Mouse (Mus musculus): ENCODE measurements at regions not wholly inside any gene's neighbourhood (a gene's known extent, or its start where the extent isn't known, plus 50 kb on each side); places are given as distances from the start of the nearest gene placed in this dataset.

- Histone ChIP-seq H3K9ac (ENCODE audit: insufficient read depth, low read depth, low read length, poor library complexity, severe bottlenecking) (no peak overlapping the region), H3K4me3 (ENCODE audit: insufficient read depth in 1 of 2, low read depth in 1 of 2, low read length in 2 of 2, poor library complexity in 1 of 2, severe bottlenecking in 1 of 2) (no peak overlapping the region), H3K36me3 (ENCODE audit: control insufficient read depth, insufficient read depth, low read length, poor library complexity, severe bottlenecking) (no peaks in the 10 kb centered on the region), H3K9me3 (ENCODE audit: control insufficient read depth, insufficient read depth, low read depth, low read length) (no peaks in the 10 kb centered on the region), H3K27ac (ENCODE audit: insufficient read depth, low read depth, low read length, poor library complexity, severe bottlenecking) (no peak overlapping the region), H3K4me1 (ENCODE audit: control insufficient read depth in 2 of 2, insufficient read depth in 2 of 2, low read length in 2 of 2, poor library complexity in 1 of 2) (no peaks in the 10 kb centered on the region)
- in situ Hi-C loops (cut with MboI; ENCODE audit: low sequenced_read_pairs in 2 of 2, unreplicated experiment in 2 of 2): no loop called here
- no peak for TF ChIP-seq CHD2 (IDR thresholded peaks at IDR 0.05; ENCODE audit: low read depth, low read length)
- TF ChIP-seq MAFK (IDR thresholded peaks at IDR 0.05; ENCODE audit: insufficient read depth, low read depth, low read length): no peak
- TF ChIP-seq ZC3H11A (IDR thresholded peaks at IDR 0.05; ENCODE audit: borderline replicate concordance, low read depth, low read length): no peak
- TF ChIP-seq ZNF384 (IDR thresholded peaks at IDR 0.05; ENCODE audit: low read depth, low read length): no peak
- no peak for DNase-seq (ENCODE audit: low read depth, low spot score)
These were observed 445.9 kb upstream of the Sel1l start for GRCm38 (mm10) chr12:92294887-92295286.

DNA sequence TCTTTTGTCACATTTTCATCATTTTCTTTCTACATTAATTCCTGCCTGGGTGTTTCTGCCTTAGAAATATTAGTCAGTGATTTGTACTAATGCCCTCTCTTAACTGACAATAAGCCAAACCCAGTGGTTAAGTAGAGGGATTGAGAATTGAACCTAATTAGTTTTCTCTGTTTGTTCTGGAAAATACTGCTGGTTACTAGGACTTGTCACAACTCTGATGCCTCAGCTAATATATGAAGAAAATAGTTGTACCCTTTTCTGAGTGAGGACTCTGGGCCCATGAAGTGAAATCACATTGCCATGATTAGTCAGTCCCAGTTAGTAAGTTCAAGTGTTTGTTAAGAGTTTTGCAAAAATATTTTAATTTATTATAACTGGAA, 444.4 kb upstream of the Sel1l start:
- Histone ChIP-seq H3K4me1 (ENCODE audit: control insufficient read depth in 2 of 2, insufficient read depth in 2 of 2, low read length in 2 of 2, poor library complexity in 1 of 2) (no peaks in the 10 kb centered on the region), H3K27ac (ENCODE audit: insufficient read depth, low read depth, low read length, poor library complexity, severe bottlenecking) (no peak overlapping the region), H3K36me3 (ENCODE audit: control insufficient read depth, insufficient read depth, low read length, poor library complexity, severe bottlenecking) (no peaks in the 10 kb centered on the region), H3K9me3 (ENCODE audit: control insufficient read depth, insufficient read depth, low read depth, low read length) (no peaks in the 10 kb centered on the region), H3K9ac (ENCODE audit: insufficient read depth, low read depth, low read length, poor library complexity, severe bottlenecking) (no peak overlapping the region), H3K4me3 (ENCODE audit: insufficient read depth in 1 of 2, low read depth in 1 of 2, low read length in 2 of 2, poor library complexity in 1 of 2, severe bottlenecking in 1 of 2) (no peak overlapping the region)
- in situ Hi-C loops (cut with MboI; ENCODE audit: low sequenced_read_pairs in 2 of 2, unreplicated experiment in 2 of 2): no loop called here
- TF ChIP-seq CHD2 (IDR thresholded peaks at IDR 0.05; ENCODE audit: low read depth, low read length) (no peak), ZNF384 (IDR thresholded peaks at IDR 0.05; ENCODE audit: low read depth, low read length) (no peak), HCFC1 (IDR thresholded peaks at IDR 0.05; ENCODE audit: borderline replicate concordance, insufficient read depth, low read length) (no peak), ZC3H11A (IDR thresholded peaks at IDR 0.05; ENCODE audit: borderline replicate concordance, low read depth, low read length) (no peak)
- no peak for DNase-seq (ENCODE audit: low read depth, low spot score)

GRCm38 (mm10) chr12:92292460-92293340, 443.7 kb upstream of the Sel1l start:
- in situ Hi-C loops (cut with MboI; ENCODE audit: low sequenced_read_pairs in 2 of 2, unreplicated experiment in 2 of 2): no loop called here
- Histone ChIP-seq H3K9me3 (ENCODE audit: control insufficient read depth, insufficient read depth, low read depth, low read length) (no peaks in the 10 kb centered on the region), H3K4me1 (ENCODE audit: control insufficient read depth in 2 of 2, insufficient read depth in 2 of 2, low read length in 2 of 2, poor library complexity in 1 of 2) (no peaks in the 10 kb centered on the region), H3K36me3 (ENCODE audit: control insufficient read depth, insufficient read depth, low read length, poor library complexity, severe bottlenecking) (no peaks in the 10 kb centered on the region), H3K4me3 (ENCODE audit: insufficient read depth in 1 of 2, low read depth in 1 of 2, low read length in 2 of 2, poor library complexity in 1 of 2, severe bottlenecking in 1 of 2) (no peak overlapping the region), H3K27ac (ENCODE audit: insufficient read depth, low read depth, low read length, poor library complexity, severe bottlenecking) (no peak overlapping the region), H3K9ac (ENCODE audit: insufficient read depth, low read depth, low read length, poor library complexity, severe bottlenecking) (no peak overlapping the region)
- no peak for DNase-seq (ENCODE audit: low read depth, low spot score)
- no peak for TF ChIP-seq HCFC1 (IDR thresholded peaks at IDR 0.05; ENCODE audit: borderline replicate concordance, insufficient read depth, low read length)
- no peak for TF ChIP-seq ZNF384 (IDR thresholded peaks at IDR 0.05; ENCODE audit: low read depth, low read length)
- no peak for TF ChIP-seq CHD2 (IDR thresholded peaks at IDR 0.05; ENCODE audit: low read depth, low read length)
- no peak for TF ChIP-seq ZC3H11A (IDR thresholded peaks at IDR 0.05; ENCODE audit: borderline replicate concordance, low read depth, low read length)
- no peak for TF ChIP-seq MAFK (IDR thresholded peaks at IDR 0.05; ENCODE audit: insufficient read depth, low read depth, low read length)

GRCm38 (mm10) chr12:92291490-92291889, 442.5 kb upstream of the Sel1l start:
- H3K27ac ChIP-seq (ENCODE audit: insufficient read depth, low read depth, low read length, poor library complexity, severe bottlenecking): no peak overlapping the region
- no peaks in the 10 kb centered on the region for H3K36me3 ChIP-seq (ENCODE audit: control insufficient read depth, insufficient read depth, low read length, poor library complexity, severe bottlenecking)
- no peak for DNase-seq (ENCODE audit: low read depth, low spot score)
- no peak overlapping the region for H3K9ac ChIP-seq (ENCODE audit: insufficient read depth, low read depth, low read length, poor library complexity, severe bottlenecking)
- no peaks in the 10 kb centered on the region for H3K4me1 ChIP-seq (ENCODE audit: control insufficient read depth in 2 of 2, insufficient read depth in 2 of 2, low read length in 2 of 2, poor library complexity in 1 of 2)
- in situ Hi-C loops (cut with MboI; ENCODE audit: low sequenced_read_pairs in 2 of 2, unreplicated experiment in 2 of 2): no loop called here
- no peak overlapping the region for H3K4me3 ChIP-seq (ENCODE audit: insufficient read depth in 1 of 2, low read depth in 1 of 2, low read length in 2 of 2, poor library complexity in 1 of 2, severe bottlenecking in 1 of 2)
- H3K9me3 ChIP-seq (ENCODE audit: control insufficient read depth, insufficient read depth, low read depth, low read length): no peaks in the 10 kb centered on the region
- TF ChIP-seq CHD2 (IDR thresholded peaks at IDR 0.05; ENCODE audit: low read depth, low read length) (no peak), ZC3H11A (IDR thresholded peaks at IDR 0.05; ENCODE audit: borderline replicate concordance, low read depth, low read length) (no peak), ZNF384 (IDR thresholded peaks at IDR 0.05; ENCODE audit: low read depth, low read length) (no peak), HCFC1 (IDR thresholded peaks at IDR 0.05; ENCODE audit: borderline replicate concordance, insufficient read depth, low read length) (no peak)

Data from ES-E14 (cell line).